Mouse (Mus musculus): Measurements from ENCODE around the gene Ddi2. TPM values are rescaled to one million over a fixed set of nuclear protein-coding genes. Genes with fewer than 3 reads are reported as not detected.

Gene Ddi2
- polyA plus RNA-seq, 2 experiments: 9.2 to 9.5 TPM

- H3K27me3 ChIP-seq (ENCODE audit: control insufficient read depth, insufficient read depth, low read length): no peaks in the 10 kb centered on the region
- ATAC-seq (ENCODE audit: insufficient read depth): peak; percentile 92
- no peaks in the 10 kb centered on the region for H3K36me3 ChIP-seq (replicated peaks; ENCODE audit: control insufficient read depth, insufficient read depth, low read depth)
- peak; percentile 85 for DNase-seq (ENCODE audit: low read depth in 3 of 3, low spot score in 3 of 3)
- no peak overlapping the region; the same call in 1 of the 2 replicates for H3K27ac ChIP-seq
- H3K4me1 ChIP-seq (replicated peaks; ENCODE audit: control insufficient read depth in 2 of 2, insufficient read depth in 2 of 2, low read length in 1 of 2): peaks cover 5% of the 10 kb centered on the region in 2 experiments; a peak in 3 of 4 replicates
- H3K9ac ChIP-seq (replicated peaks): peak overlapping the region; percentile 6
- TF ChIP-seq EP300 (IDR thresholded peaks at IDR 0.05; ENCODE audit: low read depth) (no peak), CTCF (IDR thresholded peaks at IDR 0.05; ENCODE audit: low read depth) (no peak)
- WGBS (ENCODE audit: insufficient replicate concordance): 10% methylated on average over 24 of the region's 24 CpGs
- peak overlapping the region; percentile 32 to 37; a peak in 3 of 4 replicates for H3K4me3 ChIP-seq (ENCODE audit: insufficient read depth in 1 of 2, low read depth in 2 of 2, low read length in 2 of 2)
- peak overlapping the region; percentile 64 for H3K4me2 ChIP-seq (ENCODE audit: low read depth)
- no peaks in the 10 kb centered on the region for H3K9me3 ChIP-seq (ENCODE audit: control insufficient read depth, low read length)
Measured at GRCm38 (mm10) chr4:141734446-141735205, 11.4 kb upstream of the Ddi2 start.

- no peak for DNase-seq (ENCODE audit: low read depth in 3 of 3, low spot score in 3 of 3)
- WGBS (ENCODE audit: insufficient replicate concordance): 60% methylated on average over 5 of the region's 5 CpGs
- TF ChIP-seq EP300 (IDR thresholded peaks at IDR 0.05; ENCODE audit: low read depth): no peak
- no peak for TF ChIP-seq CTCF (IDR thresholded peaks at IDR 0.05; ENCODE audit: low read depth)
- Histone ChIP-seq H3K27ac (no peak overlapping the region; the same call in 1 of the 2 replicates), H3K27me3 (ENCODE audit: control insufficient read depth, insufficient read depth, low read length) (no peaks in the 10 kb centered on the region), H3K4me1 (replicated peaks; ENCODE audit: control insufficient read depth in 2 of 2, insufficient read depth in 2 of 2, low read length in 1 of 2) (peaks cover 5 to 8% of the 10 kb centered on the region in 2 experiments; a peak in 3 of 4 replicates), H3K4me3 (ENCODE audit: insufficient read depth in 1 of 2, low read depth in 2 of 2, low read length in 2 of 2) (no peak overlapping the region), H3K36me3 (replicated peaks; ENCODE audit: control insufficient read depth, insufficient read depth, low read depth) (no peaks in the 10 kb centered on the region), H3K9ac (replicated peaks) (no peak overlapping the region), H3K4me2 (ENCODE audit: low read depth) (no peak overlapping the region), H3K9me3 (ENCODE audit: control insufficient read depth, low read length) (no peaks in the 10 kb centered on the region)
- ATAC-seq (ENCODE audit: insufficient read depth): peak; percentile 12; the same call in 1 of the 2 replicates
Measured at GRCm38 (mm10) chr4:141731766-141732165, 8.5 kb upstream of the Ddi2 start.

- H3K9ac ChIP-seq (replicated peaks): no peak overlapping the region
- H3K27ac ChIP-seq: no peak overlapping the region
- H3K36me3 ChIP-seq (replicated peaks; ENCODE audit: control insufficient read depth, insufficient read depth, low read depth): no peaks in the 10 kb centered on the region
- H3K27me3 ChIP-seq (ENCODE audit: control insufficient read depth, insufficient read depth, low read length): no peaks in the 10 kb centered on the region
- H3K4me1 ChIP-seq (replicated peaks; ENCODE audit: control insufficient read depth in 2 of 2, insufficient read depth in 2 of 2, low read length in 1 of 2): peaks cover 11 to 15% of the 10 kb centered on the region in 2 experiments
- H3K4me3 ChIP-seq (ENCODE audit: insufficient read depth in 1 of 2, low read depth in 2 of 2, low read length in 2 of 2): no peak overlapping the region
- WGBS (ENCODE audit: insufficient replicate concordance): 78% methylated on average over 13 of the region's 13 CpGs
- ATAC-seq (ENCODE audit: insufficient read depth) (no peak), DNase-seq (ENCODE audit: low read depth in 3 of 3, low spot score in 3 of 3) (no peak)
- TF ChIP-seq EP300 (IDR thresholded peaks at IDR 0.05; ENCODE audit: low read depth) (no peak), CTCF (IDR thresholded peaks at IDR 0.05; ENCODE audit: low read depth) (no peak)
- H3K4me2 ChIP-seq (ENCODE audit: low read depth): no peak overlapping the region
- H3K9me3 ChIP-seq (ENCODE audit: control insufficient read depth, low read length): no peaks in the 10 kb centered on the region
Measured at GRCm38 (mm10) chr4:141730401-141730800, 7.2 kb upstream of the Ddi2 start.

GRCm38 (mm10) chr4:141729266-141729665 lies 6.0 kb upstream of the Ddi2 start:
- no peaks in the 10 kb centered on the region for H3K9me3 ChIP-seq (ENCODE audit: control insufficient read depth, low read length)
- H3K36me3 ChIP-seq (replicated peaks; ENCODE audit: control insufficient read depth, insufficient read depth, low read depth): no peaks in the 10 kb centered on the region
- no peaks in the 10 kb centered on the region for H3K27me3 ChIP-seq (ENCODE audit: control insufficient read depth, insufficient read depth, low read length)
- H3K4me2 ChIP-seq (ENCODE audit: low read depth): no peak overlapping the region
- no peak overlapping the region for H3K4me3 ChIP-seq (ENCODE audit: insufficient read depth in 1 of 2, low read depth in 2 of 2, low read length in 2 of 2)
- 64% methylated on average over 3 of the region's 3 CpGs for WGBS (ENCODE audit: insufficient replicate concordance)
- no peak overlapping the region for H3K27ac ChIP-seq
- DNase-seq (ENCODE audit: low read depth in 3 of 3, low spot score in 3 of 3) (no peak), ATAC-seq (ENCODE audit: insufficient read depth) (no peak)
- peaks cover 15 to 19% of the 10 kb centered on the region in 2 experiments for H3K4me1 ChIP-seq (replicated peaks; ENCODE audit: control insufficient read depth in 2 of 2, insufficient read depth in 2 of 2, low read length in 1 of 2)
- no peak overlapping the region for H3K9ac ChIP-seq (replicated peaks)
- TF ChIP-seq EP300 (IDR thresholded peaks at IDR 0.05; ENCODE audit: low read depth) (no peak), CTCF (IDR thresholded peaks at IDR 0.05; ENCODE audit: low read depth) (no peak)

- H3K4me1 ChIP-seq (replicated peaks; ENCODE audit: control insufficient read depth in 2 of 2, insufficient read depth in 2 of 2, low read length in 1 of 2): peaks cover 32 to 37% of the 10 kb centered on the region in 2 experiments
- no peak overlapping the region for H3K9ac ChIP-seq (replicated peaks)
- no peak for ATAC-seq (ENCODE audit: insufficient read depth)
Measured at GRCm38 (mm10) chr4:141725738-141726137, 2.5 kb upstream of the Ddi2 start.

More at GRCm38 (mm10) chr4:141725738-141726137, 2.5 kb upstream of the Ddi2 start:
- Histone ChIP-seq H3K9me3 (ENCODE audit: control insufficient read depth, low read length) (no peaks in the 10 kb centered on the region), H3K27ac (no peak overlapping the region), H3K4me3 (ENCODE audit: insufficient read depth in 1 of 2, low read depth in 2 of 2, low read length in 2 of 2) (no peak overlapping the region), H3K4me2 (ENCODE audit: low read depth) (no peak overlapping the region), H3K36me3 (replicated peaks; ENCODE audit: control insufficient read depth, insufficient read depth, low read depth) (peaks cover 3% of the 10 kb centered on the region), H3K27me3 (ENCODE audit: control insufficient read depth, insufficient read depth, low read length) (no peaks in the 10 kb centered on the region)
- DNase-seq (ENCODE audit: low read depth in 3 of 3, low spot score in 3 of 3): no peak
- TF ChIP-seq CTCF (IDR thresholded peaks at IDR 0.05; ENCODE audit: low read depth) (no peak), EP300 (IDR thresholded peaks at IDR 0.05; ENCODE audit: low read depth) (no peak)
- WGBS (ENCODE audit: insufficient replicate concordance): 37% methylated on average over 3 of the region's 3 CpGs
